Mouse (Mus musculus): ENCODE measurements around the gene Psmb4. TPM values are rescaled to one million over a fixed set of nuclear protein-coding genes. Genes with fewer than 3 reads are reported as not detected.
"Not testable (repeated sequence)": the region's sequence is repeated elsewhere in the genome, so short reads cannot be mapped to it uniquely, and the experiment has no call there.

Gene Psmb4
- polyA plus RNA-seq, 1 experiment: 353 TPM

- no peak for TF ChIP-seq POLR2A (IDR thresholded peaks at IDR 0.05; ENCODE audit: borderline replicate concordance, extremely low read depth, insufficient read depth, insufficient read length, poor library complexity, severe bottlenecking)
- no peak for TF ChIP-seq CTCF (IDR thresholded peaks at IDR 0.05; ENCODE audit: borderline replicate concordance, extremely low read depth, insufficient read depth, insufficient read length)
- DNase-seq (ENCODE audit: low read depth): peak; percentile 37
These were observed 34.3 kb upstream of the Psmb4 start for GRCm38 (mm10) chr3:94921104-94921503.

GRCm38 (mm10) chr3:94918845-94919244 is 32.1 kb upstream of the Psmb4 start:
- TF ChIP-seq CTCF (IDR thresholded peaks at IDR 0.05; ENCODE audit: borderline replicate concordance, extremely low read depth, insufficient read depth, insufficient read length) (no peak), POLR2A (IDR thresholded peaks at IDR 0.05; ENCODE audit: borderline replicate concordance, extremely low read depth, insufficient read depth, insufficient read length, poor library complexity, severe bottlenecking) (no peak)
- no peak for DNase-seq (ENCODE audit: low read depth)

DNA sequence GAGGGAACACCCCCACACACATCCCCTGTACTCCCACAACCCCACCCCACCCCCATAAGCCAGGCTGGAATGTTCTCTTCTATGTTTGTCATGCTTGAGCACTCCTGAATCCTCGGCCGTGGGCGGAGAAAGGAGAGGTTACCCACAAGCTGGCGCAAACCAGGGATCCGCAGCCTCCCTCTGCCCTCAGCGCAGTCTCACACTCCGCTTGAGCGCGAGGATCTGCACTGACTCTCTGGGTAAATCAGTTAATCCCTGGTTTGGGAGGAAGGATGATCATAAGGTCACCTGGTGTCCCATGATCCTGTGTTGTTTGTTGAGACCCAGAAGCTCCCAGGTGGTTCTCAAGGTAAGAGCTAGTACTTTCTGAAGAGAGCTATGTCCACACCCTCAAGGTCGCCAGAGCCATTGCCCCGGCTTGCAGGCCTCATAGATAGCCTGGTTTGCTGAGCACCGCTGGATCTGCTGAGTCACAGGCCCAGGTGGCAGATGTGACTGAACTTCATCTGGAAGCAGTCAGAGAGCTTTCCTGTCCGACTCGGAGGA is 31.1 kb upstream of the Psmb4 start:
- no peak for TF ChIP-seq CTCF (IDR thresholded peaks at IDR 0.05; ENCODE audit: borderline replicate concordance, extremely low read depth, insufficient read depth, insufficient read length)
- DNase-seq (ENCODE audit: low read depth): peak; percentile 13

DNA sequence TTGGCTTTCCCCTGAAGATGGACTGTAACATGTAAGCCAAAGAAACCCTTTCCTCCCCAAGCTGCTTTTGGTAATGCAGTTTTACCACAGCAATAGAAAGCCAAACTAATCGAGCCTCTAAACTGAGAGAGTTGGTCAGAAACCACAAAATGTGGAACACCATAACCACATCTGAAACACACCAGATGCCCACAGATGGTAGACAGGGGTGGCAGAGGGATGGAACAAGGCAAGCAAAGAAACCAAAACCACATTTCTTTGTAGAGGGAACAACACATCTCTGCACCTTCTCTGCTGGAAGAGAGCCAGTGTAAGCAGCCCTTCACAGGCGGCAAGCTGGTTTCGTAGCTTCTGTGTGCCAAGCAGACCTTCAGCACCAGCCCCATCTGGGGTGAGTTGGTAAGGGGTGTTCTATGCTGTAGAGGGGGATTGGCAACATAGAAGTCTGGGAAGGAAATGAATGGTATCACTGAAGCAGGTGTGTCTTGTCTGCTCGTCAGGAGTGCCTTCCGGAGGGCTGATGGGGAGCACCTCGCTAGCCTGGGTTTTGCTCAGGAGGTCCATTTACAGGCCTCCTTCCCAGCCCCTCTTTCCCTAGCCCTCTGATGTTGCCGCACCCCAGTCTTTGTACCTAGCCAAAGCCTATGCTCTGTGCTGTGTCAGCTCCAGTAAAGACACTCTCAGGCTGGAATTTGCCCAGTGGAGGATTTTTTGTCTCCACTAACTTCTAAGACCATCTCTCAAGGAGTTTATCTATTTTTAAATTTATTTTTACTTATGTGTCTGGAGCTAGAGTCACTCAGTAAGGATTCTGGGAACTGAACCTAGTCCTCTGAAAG is 29.4 kb upstream of the Psmb4 start:
- TF ChIP-seq CTCF (IDR thresholded peaks at IDR 0.05; ENCODE audit: borderline replicate concordance, extremely low read depth, insufficient read depth, insufficient read length): no peak
- no peak for TF ChIP-seq POLR2A (IDR thresholded peaks at IDR 0.05; ENCODE audit: borderline replicate concordance, extremely low read depth, insufficient read depth, insufficient read length, poor library complexity, severe bottlenecking)
- DNase-seq (ENCODE audit: low read depth): peak; percentile 31

DNA sequence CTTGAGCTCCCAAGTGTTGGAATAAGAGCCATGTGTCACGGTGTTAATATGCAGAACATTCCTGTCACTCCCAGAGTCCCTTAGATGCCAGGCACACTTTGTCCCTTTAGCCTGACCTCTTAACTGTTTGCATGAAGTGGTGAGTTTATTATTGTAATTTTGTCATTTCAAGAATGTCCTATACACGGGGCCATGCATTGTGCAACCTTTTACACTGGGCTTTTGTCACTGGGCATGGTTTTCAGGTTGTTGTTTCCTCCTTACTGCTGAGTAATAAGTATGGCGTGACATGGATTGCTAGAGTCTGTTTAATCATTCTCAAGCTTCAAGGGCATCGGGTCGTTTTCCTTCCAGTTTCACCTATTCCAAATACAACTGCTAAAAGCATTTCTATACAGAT is 27.0 kb upstream of the Psmb4 start:
- TF ChIP-seq CTCF (IDR thresholded peaks at IDR 0.05; ENCODE audit: borderline replicate concordance, extremely low read depth, insufficient read depth, insufficient read length): no peak
- no peak for TF ChIP-seq POLR2A (IDR thresholded peaks at IDR 0.05; ENCODE audit: borderline replicate concordance, extremely low read depth, insufficient read depth, insufficient read length, poor library complexity, severe bottlenecking)
- DNase-seq (ENCODE audit: low read depth): no peak

- TF ChIP-seq CTCF (IDR thresholded peaks at IDR 0.05; ENCODE audit: borderline replicate concordance, extremely low read depth, insufficient read depth, insufficient read length): no peak
- no peak for TF ChIP-seq POLR2A (IDR thresholded peaks at IDR 0.05; ENCODE audit: borderline replicate concordance, extremely low read depth, insufficient read depth, insufficient read length, poor library complexity, severe bottlenecking)
- no peak for DNase-seq (ENCODE audit: low read depth)
These were observed 24.4 kb upstream of the Psmb4 start for GRCm38 (mm10) chr3:94911050-94911693.

DNA sequence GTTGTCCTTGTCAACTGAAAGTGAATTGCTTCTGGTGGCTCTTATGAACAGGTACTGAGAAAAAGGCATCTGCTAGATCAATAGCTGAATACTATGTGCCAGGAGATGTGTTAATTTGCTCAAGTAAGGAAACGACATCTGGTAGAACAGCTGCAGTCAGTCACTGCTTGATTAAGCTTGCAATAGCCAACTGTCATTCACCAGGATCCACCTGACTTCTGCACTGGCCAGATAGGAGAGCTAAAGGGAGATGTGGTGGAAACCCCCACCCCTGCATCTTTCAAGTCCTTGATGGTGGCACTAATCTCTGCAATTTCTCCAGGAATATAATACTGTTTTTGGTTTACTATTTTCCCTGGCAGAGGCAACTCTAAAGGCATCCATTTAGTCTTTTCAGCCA is 19.7 kb upstream of the Psmb4 start:
- no peak for TF ChIP-seq POLR2A (IDR thresholded peaks at IDR 0.05; ENCODE audit: borderline replicate concordance, extremely low read depth, insufficient read depth, insufficient read length, poor library complexity, severe bottlenecking)
- no peak for TF ChIP-seq CTCF (IDR thresholded peaks at IDR 0.05; ENCODE audit: borderline replicate concordance, extremely low read depth, insufficient read depth, insufficient read length)

DNA sequence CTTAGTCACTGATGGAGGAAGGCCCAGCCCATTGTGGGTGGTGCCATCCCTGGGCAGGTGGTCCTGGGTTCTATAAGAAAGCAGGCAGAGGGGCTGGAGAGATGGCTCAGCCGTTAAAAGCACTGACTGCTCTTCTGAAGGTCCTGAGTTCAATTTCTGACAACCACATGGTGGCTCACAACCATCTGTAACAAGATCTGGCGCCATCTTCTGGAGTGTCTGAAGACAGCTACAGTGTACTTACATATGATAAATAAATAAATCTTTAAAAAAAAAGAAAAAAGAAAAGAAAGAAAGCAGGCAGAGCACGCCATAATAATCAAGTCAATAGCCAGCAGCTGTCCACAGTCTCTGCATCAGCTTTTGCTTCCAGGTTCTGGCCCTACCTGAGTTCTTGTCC is 18.0 kb upstream of the Psmb4 start:
- DNase-seq (ENCODE audit: low read depth): not testable (repeated sequence)

More for the DNA sequence above, 19.7 kb upstream of the Psmb4 start:
- DNase-seq (ENCODE audit: low read depth): peak; percentile 4

DNA sequence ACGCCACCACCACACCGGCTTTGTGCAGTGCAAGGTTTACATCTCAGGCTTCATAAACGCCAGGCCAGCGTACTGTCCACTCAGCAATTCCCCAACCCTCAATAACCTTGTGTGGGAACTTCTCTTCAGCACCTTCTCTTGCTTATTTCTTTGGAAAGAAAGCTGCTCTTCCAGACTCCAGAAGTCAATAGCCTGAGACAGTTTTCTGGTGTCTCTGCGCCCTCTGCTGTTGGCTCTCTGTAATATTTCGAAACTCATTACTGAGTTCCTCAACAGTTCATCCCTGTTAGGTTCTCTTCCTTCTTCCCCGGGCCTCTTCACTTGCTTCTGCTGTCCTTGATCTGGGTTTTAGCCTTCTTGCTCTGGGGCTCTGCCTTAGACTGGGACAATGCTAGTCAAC is 16.0 kb upstream of the Psmb4 start:
- DNase-seq (ENCODE audit: low read depth): peak; percentile 81
- TF ChIP-seq CTCF (IDR thresholded peaks at IDR 0.05; ENCODE audit: borderline replicate concordance, extremely low read depth, insufficient read depth, insufficient read length) (peak; percentile 73; the same call in 1 of the 2 replicates), POLR2A (IDR thresholded peaks at IDR 0.05; ENCODE audit: borderline replicate concordance, extremely low read depth, insufficient read depth, insufficient read length, poor library complexity, severe bottlenecking) (no peak)

DNA sequence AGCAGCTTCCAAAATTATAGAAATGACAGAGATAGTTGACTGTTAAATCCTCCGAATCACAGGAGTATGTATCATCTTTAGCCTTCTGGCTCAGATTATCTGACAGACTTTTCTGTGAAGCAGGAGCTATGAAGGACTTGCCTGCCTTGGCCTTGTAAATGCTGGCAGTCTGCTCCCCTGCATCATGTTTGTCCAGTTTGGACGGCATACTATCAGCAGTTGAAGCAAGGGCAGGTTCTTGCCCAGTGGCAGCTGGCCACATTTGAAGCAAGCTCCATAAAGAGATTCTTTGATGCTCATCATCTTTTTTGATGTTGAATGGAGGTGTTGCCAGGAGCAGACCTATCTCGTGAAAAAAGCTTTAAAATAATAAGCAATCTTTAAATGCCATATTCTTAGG is 7.3 kb upstream of the Psmb4 start:
- DNase-seq (ENCODE audit: low read depth): no peak
- TF ChIP-seq POLR2A (IDR thresholded peaks at IDR 0.05; ENCODE audit: borderline replicate concordance, extremely low read depth, insufficient read depth, insufficient read length, poor library complexity, severe bottlenecking): no peak
- TF ChIP-seq CTCF (IDR thresholded peaks at IDR 0.05; ENCODE audit: borderline replicate concordance, extremely low read depth, insufficient read depth, insufficient read length): no peak

GRCm38 (mm10) chr3:94888595-94888994 is 1.8 kb upstream of the Psmb4 start:
- TF ChIP-seq POLR2A (IDR thresholded peaks at IDR 0.05; ENCODE audit: borderline replicate concordance, extremely low read depth, insufficient read depth, insufficient read length, poor library complexity, severe bottlenecking) (no peak), CTCF (IDR thresholded peaks at IDR 0.05; ENCODE audit: borderline replicate concordance, extremely low read depth, insufficient read depth, insufficient read length) (peak; percentile 9; the same call in 1 of the 2 replicates)
- DNase-seq (ENCODE audit: low read depth): peak; percentile 44

GRCm38 (mm10) chr3:94882579-94882978 is 4.2 kb downstream of the Psmb4 start:
- TF ChIP-seq POLR2A (IDR thresholded peaks at IDR 0.05; ENCODE audit: borderline replicate concordance, extremely low read depth, insufficient read depth, insufficient read length, poor library complexity, severe bottlenecking) (no peak), CTCF (IDR thresholded peaks at IDR 0.05; ENCODE audit: borderline replicate concordance, extremely low read depth, insufficient read depth, insufficient read length) (no peak)
- no peak for DNase-seq (ENCODE audit: low read depth)
